Mouse (Mus musculus): ENCODE data around the gene Stbd1. TPM values are rescaled to one million over a fixed set of nuclear protein-coding genes. Genes with fewer than 3 reads are reported as not detected.

The Stbd1 gene
- polyA plus RNA-seq (2017; shearing (Covaris generic)): 1 to 10 TPM in 1 of 2 experiments, not detected in 1; 1.1 TPM

GRCm38 (mm10) chr5:92602691-92603690 is at the start of gene Stbd1:
Gene Stbd1, plus strand, starts transcription at chr5:92603041.

GRCm38 (mm10) chr5:92554891-92555511 is 47.8 kb upstream of the Stbd1 start, which contains the start of gene Fam47e:
Gene Fam47e, plus strand, starts transcription at chr5:92555069.

Other genes starting within 250 kb of the Stbd1 start
- 10 to 100 TPM; 37.7 to 40.5 TPM for gene Nup54, start 167.8 kb upstream of the Stbd1 start, polyA plus RNA-seq (2017; shearing (Covaris generic))
- gene Scarb2, start 96.2 kb upstream of the Stbd1 start, polyA plus RNA-seq (2017; shearing (Covaris generic)): 10 to 100 TPM; 23.5 to 28.8 TPM
- gene Fam47e, start 48.0 kb upstream of the Stbd1 start, polyA plus RNA-seq (2017; shearing (Covaris generic)): not detected
- gene Ccdc158, start 72.2 kb downstream of the Stbd1 start, polyA plus RNA-seq (2017; shearing (Covaris generic)): under 1 TPM in 1 of 2 experiments, not detected in 1; 0.14 TPM
- 1 to 10 TPM in 1 of 2 experiments, under 1 TPM in 1; 0.07 to 1.2 TPM for gene Shroom3, start 80.4 kb downstream of the Stbd1 start, polyA plus RNA-seq (2017; shearing (Covaris generic))